Mouse (Mus musculus) forebrain, embryonic 16.5 days (tissue): ENCODE data around the gene Adam17. TPM values are rescaled to one million over a fixed set of nuclear protein-coding genes. Genes with fewer than 3 reads are reported as not detected.
A peak's percentile ranks its signal among the peaks of the same experiment; 100 is the strongest.

Source experiments
- ATAC-seq: fragments of 200-750 bp; cut with Nextera tagmentation; 2 replicates; pipeline ENCODE4 v1.8.0; 2017; ENCODE audit warnings: mild to moderate bottlenecking, moderate library complexity
- H3K27ac ChIP-seq: fragments of 300-500 bp; sonication (generic); 2 replicates; pipeline ENCODE4 v1.5.1; 2014; ENCODE audit warnings: low read length, control low read depth
- H3K27me3 ChIP-seq: fragments of 300-500 bp; sonication (generic); replicated peaks from 2 replicates; pipeline ENCODE4 v1.6.1; 2014; ENCODE audit warnings: low read length; ENCODE audit not compliant: control insufficient read depth, insufficient read depth
- H3K36me3 ChIP-seq: fragments of 300-500 bp; sonication (generic); 2 replicates; pipeline ENCODE4 v1.6.1; 2014; ENCODE audit not compliant: control insufficient read depth, insufficient read depth
- H3K4me1 ChIP-seq: fragments of 300-500 bp; sonication (generic); replicated peaks from 2 replicates; pipeline ENCODE4 v1.6.1; 2014; ENCODE audit warnings: low read length; ENCODE audit not compliant: control insufficient read depth, insufficient read depth
- H3K4me2 ChIP-seq: fragments of 300-500 bp; sonication (generic); 2 replicates; pipeline ENCODE4 v1.6.1; 2014; ENCODE audit warnings: mild to moderate bottlenecking, low read length, control low read depth
- H3K4me3 ChIP-seq: fragments of 300-500 bp; sonication (generic); replicated peaks from 2 replicates; pipeline ENCODE4 v1.5.1; 2014; ENCODE audit warnings: mild to moderate bottlenecking, low read length, control low read depth
- H3K9ac ChIP-seq: fragments of 300-500 bp; sonication (generic); replicated peaks from 2 replicates; pipeline ENCODE4 v1.6.1; 2014; ENCODE audit warnings: low read depth, low read length, control low read depth
- H3K9me3 ChIP-seq: fragments of 300-500 bp; sonication (generic); 2 replicates; pipeline ENCODE4 v1.6.1; 2016; ENCODE audit warnings: low read length; ENCODE audit not compliant: control insufficient read depth
- WGBS: fragments of 180-500 bp; shearing (Covaris S2); extraction: QIAGEN DNeasy Blood & Tissue Kit; methylation state at CpG from one replicate; pipeline ENCODE4 v1.1.7; 2014; 5-methylcytosine and 5-hydroxymethylcytosine counted together
- polyA plus RNA-seq: library from polyadenylated mRNA; unstranded; fragments of >200 nt; fragmentation: Nextera tagmentation; extraction: Ambion mirVana; gene quantifications from 2 replicates; pipeline ENCODE4 v1.2.1, GENCODE M21; 2015

The Adam17 gene
- polyA plus RNA-seq, 1 experiment from 2014 or later: 18.0 TPM

- Histone ChIP-seq H3K36me3 (no peaks in the 10 kb centered on the region), H3K4me2 (peak within 1 kb of the TSS; percentile 79), H3K4me1 (peaks cover 29% of the 10 kb centered on the region), H3K27me3 (no peaks in the 10 kb centered on the region), H3K9ac (peak within 1 kb of the TSS; percentile 91), H3K9me3 (no peaks in the 10 kb centered on the region), H3K27ac (peak within 1 kb of the TSS; percentile 93), H3K4me3 (peak within 1 kb of the TSS; percentile 95)
- no peak for ATAC-seq
- 54% methylated on average over 11 of the region's 11 CpGs for WGBS
Measured at GRCm38 (mm10) chr12:21284761-21285441, 88.5 kb downstream of the Adam17 start, which contains the start of gene Cpsf3. Gene Cpsf3, plus strand, starts transcription at chr12:21285391.

- no peak for ATAC-seq
- Histone ChIP-seq H3K27me3 (no peaks in the 10 kb centered on the region), H3K4me3 (no peak overlapping the region), H3K36me3 (no peaks in the 10 kb centered on the region), H3K9me3 (no peaks in the 10 kb centered on the region), H3K4me1 (no peaks in the 10 kb centered on the region), H3K9ac (no peak overlapping the region), H3K27ac (no peak overlapping the region), H3K4me2 (no peak overlapping the region)
- WGBS: 69% methylated on average over 1 of the region's 1 CpGs
Measured at GRCm38 (mm10) chr12:21277352-21277864, 96.0 kb downstream of the Adam17 start.

GRCm38 (mm10) chr12:21274446-21274845, 99.0 kb downstream of the Adam17 start:
- Histone ChIP-seq H3K4me2 (no peak overlapping the region), H3K4me3 (no peak overlapping the region), H3K9me3 (no peaks in the 10 kb centered on the region), H3K36me3 (peaks cover 6% of the 10 kb centered on the region; the same call in 1 of the 2 replicates), H3K27ac (no peak overlapping the region), H3K4me1 (no peaks in the 10 kb centered on the region), H3K9ac (no peak overlapping the region), H3K27me3 (no peaks in the 10 kb centered on the region)
- no peak for ATAC-seq
- WGBS: 69% methylated on average over 7 of the region's 7 CpGs

Other genes starting within 250 kb of the Adam17 start
- 117 and 124 TPM in 2 replicates for gene Cpsf3, start 88.2 kb downstream of the Adam17 start, polyA plus RNA-seq
- gene Itgb1bp1, start 87.3 kb downstream of the Adam17 start, polyA plus RNA-seq: 43.2 and 43.5 TPM in 2 replicates
- 40.2 and 40.6 TPM in 2 replicates for gene Iah1, start 57.2 kb downstream of the Adam17 start, polyA plus RNA-seq
- gene Ywhaq, start 44.0 kb upstream of the Adam17 start, polyA plus RNA-seq: 1,089 and 1,150 TPM in 2 replicates